Mouse (Mus musculus): ENCODE results near the gene Ptpn3.

DNA sequence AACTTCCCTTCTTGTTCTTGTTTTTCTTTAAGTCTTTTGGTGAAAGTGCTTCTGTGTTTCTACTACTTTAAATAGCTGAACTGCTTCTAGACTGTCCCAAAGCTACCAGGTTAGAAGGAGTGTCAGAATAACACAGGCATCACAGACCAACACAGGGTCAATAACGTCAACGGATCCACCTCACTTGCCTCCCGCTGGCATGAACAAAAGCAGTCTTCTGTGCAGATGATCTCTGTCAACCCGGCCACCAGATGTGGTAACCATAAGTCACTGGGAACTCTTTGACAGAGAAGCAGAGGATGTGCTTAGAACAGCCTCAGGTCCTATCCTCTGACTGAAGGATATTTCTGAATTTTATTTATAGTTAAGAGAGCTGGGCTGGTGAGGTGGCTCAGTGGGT, 65.9 kb downstream of the Ptpn3 start:
- TF ChIP-seq POLR2A (IDR thresholded peaks at IDR 0.05; ENCODE audit: low read depth, low read length) = no peak
- TF ChIP-seq CTCF (IDR thresholded peaks at IDR 0.05; ENCODE audit: borderline replicate concordance, insufficient read depth, low read length) = no peak

Data from embryonic fibroblast, embryonic 13.5 days (primary cell).